ENCODE assay signal across 17 mouse cellular contexts in the genomic region with DNA sequence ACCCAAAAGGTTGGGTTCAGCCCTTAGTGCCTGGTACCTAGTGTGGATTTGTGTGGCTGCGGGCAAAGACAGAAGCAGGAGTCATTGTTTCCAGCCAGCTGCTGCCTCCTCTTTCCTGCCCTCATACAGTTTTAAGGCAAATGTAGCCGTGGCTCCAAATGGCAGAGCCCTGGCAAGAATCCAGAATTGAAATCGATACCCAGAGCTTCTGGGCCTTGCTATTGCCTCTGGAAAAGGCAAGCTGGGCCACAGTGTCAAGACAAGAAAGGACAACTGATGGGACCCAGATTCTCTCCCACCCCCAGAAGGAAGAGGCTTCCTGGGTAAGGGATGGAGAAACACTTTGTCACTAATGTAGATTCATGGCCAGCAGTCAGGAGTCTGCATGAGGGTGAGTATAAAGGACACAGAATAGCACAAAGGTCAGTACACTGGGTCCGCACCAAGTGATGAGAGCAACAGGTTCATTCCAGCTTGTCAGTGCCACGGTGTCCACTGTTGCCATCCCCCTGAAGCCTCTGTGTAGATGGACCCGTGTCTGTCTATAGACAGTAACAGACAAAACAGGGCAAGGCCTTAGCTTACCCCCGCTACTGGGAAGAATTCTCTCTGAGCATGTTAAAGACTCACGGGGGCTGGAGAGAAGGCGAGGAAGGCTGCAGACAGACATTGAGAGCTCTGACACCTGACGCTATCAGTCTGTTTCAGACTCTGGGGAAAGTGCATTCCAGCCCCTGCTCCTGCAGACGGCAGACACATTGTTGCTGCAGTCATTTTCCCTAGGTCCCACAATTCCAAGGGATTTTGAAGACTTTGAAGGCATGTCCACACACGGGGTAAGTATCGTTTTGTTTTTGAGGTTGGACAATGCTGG.
DNase-seq lines count a peak whose midpoint lies in the region; ATAC-seq lines count a peak whose summit lies in the region.
"Had no signal": no experiment of that assay in that cellular context is flagged by ENCODE, and none has a peak within 500 bp of the region (broad histone marks: within the 10 kb centered on the region; RNA-seq: fewer than 3 reads in every experiment).

No protein-coding gene starts in this region.

- H3K27me3 ChIP-seq in hindbrain, embryonic 11.5 days (ENCODE audit: control insufficient read depth, insufficient read depth, low read length), result no peaks in the 10 kb centered on the region
- no peaks in the 10 kb centered on the region for H3K27me3 ChIP-seq in hindbrain, embryonic 10.5 days (ENCODE audit: insufficient read depth, poor library complexity, severe bottlenecking)
- H3K27me3 ChIP-seq in midbrain, embryonic 11.5 days (ENCODE audit: control insufficient read depth, insufficient read depth, low read length), result no peaks in the 10 kb centered on the region
- H3K27me3 ChIP-seq in midbrain, embryonic 13.5 days, result no peaks in the 10 kb centered on the region
- H3K27me3 ChIP-seq: liver, embryonic 15.5 days; neural tube, embryonic 13.5 days had no signal

- no peak overlapping the region for H3K9ac ChIP-seq in hindbrain, embryonic 11.5 days (ENCODE audit: low read depth, low read length)
- no peak overlapping the region for H3K9ac ChIP-seq in midbrain, embryonic 11.5 days (ENCODE audit: low read length)
- no peak overlapping the region for H3K9ac ChIP-seq in midbrain, embryonic 13.5 days (replicated peaks)
- H3K9ac ChIP-seq: liver, embryonic 15.5 days; neural tube, embryonic 13.5 days had no signal

- H3K4me1 ChIP-seq in hindbrain, embryonic 11.5 days (replicated peaks; ENCODE audit: control insufficient read depth, insufficient read depth, low read length), result no peaks in the 10 kb centered on the region
- H3K4me1 ChIP-seq in hindbrain, embryonic 10.5 days (replicated peaks), result no peaks in the 10 kb centered on the region
- no peaks in the 10 kb centered on the region for H3K4me1 ChIP-seq in midbrain, embryonic 11.5 days (ENCODE audit: control insufficient read depth, insufficient read depth, low read length)
- H3K4me1 ChIP-seq in midbrain, embryonic 13.5 days (replicated peaks), result no peaks in the 10 kb centered on the region
- H3K4me1 ChIP-seq: liver, embryonic 15.5 days; neural tube, embryonic 13.5 days had no signal

- peak; percentile 7 for DNase-seq in hindbrain, embryonic 11.5 days (ENCODE audit: low spot score)
- no peak for DNase-seq in hindbrain, embryonic 10.5 days (ENCODE audit: low spot score)
- peak; percentile 70 for DNase-seq in midbrain, embryonic 11.5 days (ENCODE audit: low spot score, missing footprints)
- DNase-seq in gastrocnemius, postnatal 25 days, result peak; percentile 7
- DNase-seq in embryo, embryonic 9.5 days (ENCODE audit: extremely low spot score), result no peak
- DNase-seq: cerebellum, adult 9-10 months; heart, postnatal 10 days; kidney, adult 11 months; kidney, postnatal 25 days; layer of hippocampus, adult 9-11 months; lung, postnatal 14 days had no signal

- H3K4me3 ChIP-seq in hindbrain, embryonic 11.5 days (ENCODE audit: low read depth, low read length), result no peak overlapping the region
- no peak overlapping the region for H3K4me3 ChIP-seq in hindbrain, embryonic 10.5 days
- H3K4me3 ChIP-seq in midbrain, embryonic 11.5 days (ENCODE audit: low read depth, low read length), result no peak overlapping the region
- H3K4me3 ChIP-seq in midbrain, embryonic 13.5 days (replicated peaks), result no peak overlapping the region
- H3K4me3 ChIP-seq: heart, embryonic 10.5 days; liver, embryonic 15.5 days; neural tube, embryonic 13.5 days had no signal

- 79% methylated on average over 13 of the region's 13 CpGs for WGBS in hindbrain, embryonic 11.5 days
- 84% methylated on average over 13 of the region's 13 CpGs for WGBS in hindbrain, embryonic 10.5 days
- WGBS in midbrain, embryonic 11.5 days, result 88% methylated on average over 13 of the region's 13 CpGs
- 86% methylated on average over 13 of the region's 13 CpGs for WGBS in midbrain, embryonic 13.5 days

- H3K36me3 ChIP-seq in hindbrain, embryonic 11.5 days (ENCODE audit: control insufficient read depth, insufficient read depth, low read length), result no peaks in the 10 kb centered on the region
- no peaks in the 10 kb centered on the region for H3K36me3 ChIP-seq in hindbrain, embryonic 10.5 days
- no peaks in the 10 kb centered on the region for H3K36me3 ChIP-seq in midbrain, embryonic 11.5 days (ENCODE audit: control insufficient read depth, insufficient read depth, low read length)
- H3K36me3 ChIP-seq in midbrain, embryonic 13.5 days, result no peaks in the 10 kb centered on the region
- H3K36me3 ChIP-seq: heart, embryonic 10.5 days; liver, embryonic 15.5 days; neural tube, embryonic 13.5 days had no signal

- H3K27ac ChIP-seq in hindbrain, embryonic 11.5 days (ENCODE audit: low read depth, low read length), result no peak overlapping the region
- no peak overlapping the region for H3K27ac ChIP-seq in hindbrain, embryonic 10.5 days
- H3K27ac ChIP-seq in midbrain, embryonic 11.5 days (ENCODE audit: low read depth, low read length), result no peak overlapping the region
- H3K27ac ChIP-seq in midbrain, embryonic 13.5 days, result no peak overlapping the region
- H3K27ac ChIP-seq: heart, embryonic 10.5 days; hindbrain, postnatal 0 days; liver, embryonic 15.5 days; neural tube, embryonic 13.5 days had no signal

- H3K4me2 ChIP-seq in hindbrain, embryonic 11.5 days (replicated peaks; ENCODE audit: low read depth, low read length), result no peak overlapping the region
- no peak overlapping the region for H3K4me2 ChIP-seq in midbrain, embryonic 11.5 days
- H3K4me2 ChIP-seq in midbrain, embryonic 13.5 days (replicated peaks), result no peak overlapping the region
- H3K4me2 ChIP-seq: liver, embryonic 15.5 days; neural tube, embryonic 13.5 days had no signal

- no peaks in the 10 kb centered on the region for H3K9me3 ChIP-seq in hindbrain, embryonic 11.5 days (ENCODE audit: control insufficient read depth, low read length)
- H3K9me3 ChIP-seq in hindbrain, embryonic 10.5 days, result 0 out of 2 replicates have a peak, but pooled peaks cover 3% of the 10 kb centered on the region
- H3K9me3 ChIP-seq in midbrain, embryonic 11.5 days (ENCODE audit: control insufficient read depth, low read length), result no peaks in the 10 kb centered on the region
- no peaks in the 10 kb centered on the region for H3K9me3 ChIP-seq in midbrain, embryonic 13.5 days
- H3K9me3 ChIP-seq: heart, embryonic 10.5 days; liver, embryonic 15.5 days had no signal

- ATAC-seq in hindbrain, embryonic 11.5 days (ENCODE audit: low FRiP score), result no peak
- no peak for ATAC-seq in midbrain, embryonic 11.5 days (ENCODE audit: low FRiP score)
- ATAC-seq in midbrain, embryonic 13.5 days, result no peak
- no peak for ATAC-seq in erythroid progenitor cell, adult 5-6 weeks (replicated peaks; ENCODE audit: low FRiP score, poor library complexity, severe bottlenecking)
- ATAC-seq: hindbrain, postnatal 0 days had no signal

Comparison
In these comparisons a context has a peak if more than half of its experiments do, and no peak if none do; other contexts are left out.
1. DNase-seq: peak in hindbrain, embryonic 11.5 days (single experiment), midbrain, embryonic 11.5 days (single experiment) and gastrocnemius, postnatal 25 days (single experiment); none in hindbrain, embryonic 10.5 days (single experiment) and embryo, embryonic 9.5 days (single experiment).